Mouse (Mus musculus): ENCODE results near the gene Mgat4d. TPM values are rescaled to one million over a fixed set of nuclear protein-coding genes. Genes with fewer than 3 reads are reported as not detected.
"Not testable (repeated sequence)": the region's sequence is repeated elsewhere in the genome, so short reads cannot be mapped to it uniquely, and the experiment has no call there.

The Mgat4d gene
- polyA plus RNA-seq, 1 experiment from 2014 or later, result not detected

- no peak overlapping the region for H3K9ac ChIP-seq (ENCODE audit: low read length)
- H3K4me2 ChIP-seq (ENCODE audit: low read depth, severe bottlenecking), result no peak overlapping the region
- H3K27me3 ChIP-seq (ENCODE audit: control insufficient read depth, insufficient read depth, low read length), result no peaks in the 10 kb centered on the region
- DNase-seq (ENCODE audit: low spot score), result no peak
- no peaks in the 10 kb centered on the region for H3K4me1 ChIP-seq (ENCODE audit: control insufficient read depth, insufficient read depth, low read length)
- WGBS, result 76% methylated on average over 13 of the region's 13 CpGs
- H3K27ac ChIP-seq (replicated peaks; ENCODE audit: low read depth, low read length), result no peak overlapping the region
- ATAC-seq (ENCODE audit: insufficient number of reproducible peaks, low FRiP score, low TSS enrichment, low read depth), result no peak
- H3K9me3 ChIP-seq (ENCODE audit: control insufficient read depth, low read length), result no peaks in the 10 kb centered on the region
- no peak overlapping the region for H3K4me3 ChIP-seq (ENCODE audit: low read depth, low read length)
- no peaks in the 10 kb centered on the region for H3K36me3 ChIP-seq (ENCODE audit: control insufficient read depth, insufficient read depth, low read length)
Measured at GRCm38 (mm10) chr8:83423032-83423825, 75.0 kb downstream of the Mgat4d start.

- no peaks in the 10 kb centered on the region for H3K9me3 ChIP-seq (ENCODE audit: control insufficient read depth, low read length)
- H3K36me3 ChIP-seq (ENCODE audit: control insufficient read depth, insufficient read depth, low read length), result no peaks in the 10 kb centered on the region
- WGBS, result 93% methylated on average over 6 of the region's 6 CpGs
- no peak overlapping the region for H3K4me3 ChIP-seq (ENCODE audit: low read depth, low read length)
- ATAC-seq (ENCODE audit: insufficient number of reproducible peaks, low FRiP score, low TSS enrichment, low read depth), result no peak
- H3K27me3 ChIP-seq (ENCODE audit: control insufficient read depth, insufficient read depth, low read length), result no peaks in the 10 kb centered on the region
- no peak overlapping the region for H3K4me2 ChIP-seq (ENCODE audit: low read depth, severe bottlenecking)
- H3K9ac ChIP-seq (ENCODE audit: low read length), result no peak overlapping the region
- no peaks in the 10 kb centered on the region for H3K4me1 ChIP-seq (ENCODE audit: control insufficient read depth, insufficient read depth, low read length)
- no peak for DNase-seq (ENCODE audit: low spot score)
- H3K27ac ChIP-seq (replicated peaks; ENCODE audit: low read depth, low read length), result no peak overlapping the region
Measured at GRCm38 (mm10) chr8:83425202-83425601, 76.9 kb downstream of the Mgat4d start.

- no peak overlapping the region for H3K4me2 ChIP-seq (ENCODE audit: low read depth, severe bottlenecking)
- no peaks in the 10 kb centered on the region for H3K27me3 ChIP-seq (ENCODE audit: control insufficient read depth, insufficient read depth, low read length)
- no peak for DNase-seq (ENCODE audit: low spot score)
- H3K36me3 ChIP-seq (ENCODE audit: control insufficient read depth, insufficient read depth, low read length), result no peaks in the 10 kb centered on the region
- ATAC-seq (ENCODE audit: insufficient number of reproducible peaks, low FRiP score, low TSS enrichment, low read depth), result no peak
- no peak overlapping the region for H3K4me3 ChIP-seq (ENCODE audit: low read depth, low read length)
- H3K27ac ChIP-seq (replicated peaks; ENCODE audit: low read depth, low read length), result no peak overlapping the region
- WGBS, result 80% methylated on average over 11 of the region's 11 CpGs
- H3K9ac ChIP-seq (ENCODE audit: low read length), result no peak overlapping the region
- H3K4me1 ChIP-seq (ENCODE audit: control insufficient read depth, insufficient read depth, low read length), result no peaks in the 10 kb centered on the region
- no peaks in the 10 kb centered on the region for H3K9me3 ChIP-seq (ENCODE audit: control insufficient read depth, low read length)
Measured at GRCm38 (mm10) chr8:83426104-83426759, 78.0 kb downstream of the Mgat4d start.

GRCm38 (mm10) chr8:83426949-83427348 is 78.7 kb downstream of the Mgat4d start:
- ATAC-seq (ENCODE audit: insufficient number of reproducible peaks, low FRiP score, low TSS enrichment, low read depth) (no peak), DNase-seq (ENCODE audit: low spot score) (no peak)
- no peak overlapping the region for H3K27ac ChIP-seq (replicated peaks; ENCODE audit: low read depth, low read length)
- H3K27me3 ChIP-seq (ENCODE audit: control insufficient read depth, insufficient read depth, low read length), result no peaks in the 10 kb centered on the region
- 85% methylated on average over 7 of the region's 7 CpGs for WGBS
- no peak overlapping the region for H3K4me2 ChIP-seq (ENCODE audit: low read depth, severe bottlenecking)
- H3K36me3 ChIP-seq (ENCODE audit: control insufficient read depth, insufficient read depth, low read length), result no peaks in the 10 kb centered on the region
- H3K4me1 ChIP-seq (ENCODE audit: control insufficient read depth, insufficient read depth, low read length), result no peaks in the 10 kb centered on the region
- H3K9me3 ChIP-seq (ENCODE audit: control insufficient read depth, low read length), result no peaks in the 10 kb centered on the region
- H3K9ac ChIP-seq (ENCODE audit: low read length), result no peak overlapping the region
- H3K4me3 ChIP-seq (ENCODE audit: low read depth, low read length), result no peak overlapping the region

- not testable (repeated sequence) for H3K9me3 ChIP-seq (ENCODE audit: control insufficient read depth, low read length); ATAC-seq (ENCODE audit: insufficient number of reproducible peaks, low FRiP score, low TSS enrichment, low read depth); H3K4me2 ChIP-seq (ENCODE audit: low read depth, severe bottlenecking); H3K4me3 ChIP-seq (ENCODE audit: low read depth, low read length); H3K27ac ChIP-seq (replicated peaks; ENCODE audit: low read depth, low read length); DNase-seq (ENCODE audit: low spot score); H3K4me1 ChIP-seq (ENCODE audit: control insufficient read depth, insufficient read depth, low read length); H3K27me3 ChIP-seq (ENCODE audit: control insufficient read depth, insufficient read depth, low read length); H3K36me3 ChIP-seq (ENCODE audit: control insufficient read depth, insufficient read depth, low read length); H3K9ac ChIP-seq (ENCODE audit: low read length)
- WGBS, result 85% methylated on average over 3 of the region's 3 CpGs
Measured at GRCm38 (mm10) chr8:83428621-83429020, 80.3 kb downstream of the Mgat4d start.

GRCm38 (mm10) chr8:83429071-83429524 is 80.8 kb downstream of the Mgat4d start:
- Histone ChIP-seq H3K36me3 (ENCODE audit: control insufficient read depth, insufficient read depth, low read length) (peaks cover 2% of the 10 kb centered on the region; the same call in 1 of the 2 replicates), H3K4me2 (ENCODE audit: low read depth, severe bottlenecking) (no peak overlapping the region), H3K4me1 (ENCODE audit: control insufficient read depth, insufficient read depth, low read length) (no peaks in the 10 kb centered on the region), H3K4me3 (ENCODE audit: low read depth, low read length) (no peak overlapping the region), H3K9ac (ENCODE audit: low read length) (no peak overlapping the region), H3K27me3 (ENCODE audit: control insufficient read depth, insufficient read depth, low read length) (no peaks in the 10 kb centered on the region), H3K9me3 (ENCODE audit: control insufficient read depth, low read length) (no peaks in the 10 kb centered on the region), H3K27ac (replicated peaks; ENCODE audit: low read depth, low read length) (no peak overlapping the region)
- no peak for ATAC-seq (ENCODE audit: insufficient number of reproducible peaks, low FRiP score, low TSS enrichment, low read depth)
- DNase-seq (ENCODE audit: low spot score), result no peak
- 58% methylated on average over 4 of the region's 4 CpGs for WGBS

Other genes with a start within 250 kb of the Mgat4d start
- 1.6 TPM in 2 replicates for gene Tbc1d9, start 183.1 kb upstream of the Mgat4d start, polyA plus RNA-seq (2014; fragmentation: Nextera tagmentation; extraction: Ambion mirVana)
- gene Gm10645, start 182.3 kb upstream of the Mgat4d start, polyA plus RNA-seq (2014; fragmentation: Nextera tagmentation; extraction: Ambion mirVana), result 0.93 and 1.4 TPM in 2 replicates
- not detected in 2 replicates for gene Ucp1, start 58.1 kb upstream of the Mgat4d start, polyA plus RNA-seq (2014; fragmentation: Nextera tagmentation; extraction: Ambion mirVana)
- gene Elmod2, start 16.0 kb upstream of the Mgat4d start, polyA plus RNA-seq (2014; fragmentation: Nextera tagmentation; extraction: Ambion mirVana), result 26.2 and 27.1 TPM in 2 replicates
- gene Clgn, start 41.4 kb downstream of the Mgat4d start, polyA plus RNA-seq (2014; fragmentation: Nextera tagmentation; extraction: Ambion mirVana), result 2.5 and 2.7 TPM in 2 replicates
- gene Scoc, start 109.9 kb downstream of the Mgat4d start, polyA plus RNA-seq (2014; fragmentation: Nextera tagmentation; extraction: Ambion mirVana), result 117 and 124 TPM in 2 replicates
- gene Olfr370, start 187.3 kb downstream of the Mgat4d start, polyA plus RNA-seq (2014; fragmentation: Nextera tagmentation; extraction: Ambion mirVana), result not detected in 2 replicates
- gene Ndufb7, start 218.2 kb downstream of the Mgat4d start, polyA plus RNA-seq (2014; fragmentation: Nextera tagmentation; extraction: Ambion mirVana), result 331 and 339 TPM in 2 replicates